Mouse (Mus musculus) liver, postnatal 0 days (tissue): Measurements from ENCODE around the gene Dnajc3.

Experiments used
- CTCF ChIP-seq: sonication (generic); IDR thresholded peaks from 2 replicates; pipeline ENCODE4 v1.5.1; 2016; ENCODE audit warnings: antibody characterized with exemption, low read depth
- EP300 ChIP-seq: IDR thresholded peaks from 2 replicates; pipeline ENCODE4 v1.6.1; 2016; ENCODE audit warnings: antibody characterized with exemption, low read depth, mild to moderate bottlenecking

DNA sequence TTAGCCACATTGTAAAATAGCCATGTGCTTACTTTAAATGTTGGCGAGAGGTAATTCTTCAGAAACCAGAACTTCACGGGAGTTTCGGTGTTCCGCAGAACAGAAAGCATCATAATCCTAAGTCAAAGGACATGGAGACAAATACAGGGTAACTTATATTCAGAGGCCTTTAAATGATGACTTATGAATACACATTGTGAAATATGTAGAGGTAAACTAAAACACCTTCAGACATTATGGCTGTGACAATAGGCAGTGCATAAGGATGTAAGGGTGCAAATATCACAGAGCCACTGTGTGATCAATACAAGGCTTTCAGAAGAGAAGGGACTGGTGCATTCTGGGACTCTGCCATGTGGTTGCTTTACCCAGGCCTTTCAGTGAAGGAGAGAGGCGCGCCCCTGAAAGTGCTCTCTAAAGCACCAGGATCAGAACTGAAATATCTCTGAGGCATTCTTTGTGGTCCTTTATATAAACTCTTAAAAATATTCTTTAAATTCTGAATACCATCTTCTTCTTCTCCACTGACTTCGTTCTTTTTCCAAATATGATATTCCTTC lies 70.3 kb downstream of the Dnajc3 start:
- TF ChIP-seq CTCF (no peak), EP300 (no peak)
